Mouse (Mus musculus) cerebellum, postnatal 10 days (tissue): ENCODE measurements around the gene Prss33.

Experiments
- DNase-seq, 2 experiments: peaks; one replicate each; pipeline ENCODE4 v3.0.0; 2021; ENCODE audit warnings: mixed read lengths in 2 of 2

Prss33 gene

DNA sequence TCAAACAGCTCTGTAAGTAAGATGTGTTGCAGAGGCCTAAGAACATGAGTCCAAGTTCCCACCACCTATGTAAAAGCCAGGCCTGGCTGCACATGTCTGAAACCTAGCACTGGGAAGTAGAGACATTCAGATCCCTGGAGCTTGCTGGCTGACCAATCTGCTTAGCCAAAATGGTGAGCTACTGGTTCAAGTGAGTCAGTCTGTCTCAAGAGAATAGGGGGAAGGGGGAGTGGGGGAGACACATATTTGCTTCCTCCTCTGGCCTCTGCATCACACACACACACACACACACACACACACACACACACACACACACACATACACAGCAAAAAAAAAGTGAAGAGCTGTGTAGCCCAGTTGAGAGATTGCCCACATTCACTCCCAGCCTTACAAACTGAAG, 52.5 kb downstream of the Prss33 start:
- no peak for DNase-seq
